ENCODE assay signal across 19 mouse cellular contexts in genomic region chr3:98356026-98356365, GRCm38 (mm10). TPM values are rescaled to one million over a fixed set of nuclear protein-coding genes. Genes with fewer than 3 reads are reported as not detected.
DNase-seq lines count a peak whose midpoint lies in the region; ATAC-seq and TF ChIP-seq lines count a peak whose summit lies in the region.
"Had no signal": no experiment of that assay in that cellular context is flagged by ENCODE, and none has a peak within 500 bp of the region (broad histone marks: within the 10 kb centered on the region; RNA-seq: fewer than 3 reads in every experiment).

No protein-coding gene starts in this region.

- ATAC-seq in embryonic facial prominence, embryonic 12.5 days (ENCODE audit: insufficient number of reproducible peaks, insufficient read depth, low FRiP score, low TSS enrichment) = peak; percentile 65
- peak; percentile 59 for ATAC-seq in kidney, embryonic 14.5 days (ENCODE audit: low FRiP score, low TSS enrichment)
- ATAC-seq in lung, postnatal 0 days = 0 out of 2 replicates have a peak, but pooled peaks have one; percentile 4
- ATAC-seq: CD4-positive, CD25-positive, alpha-beta regulatory T cell, adult 4 months; liver, postnatal 0 days had no signal

- TF ChIP-seq EP300 in lung, postnatal 0 days (IDR thresholded peaks at IDR 0.05) = no peak

- DNase-seq in embryonic facial prominence, embryonic 10.5 days (ENCODE audit: low spot score) = no peak
- DNase-seq in kidney, adult 8-10 months = no peak
- no peak for DNase-seq in lung, postnatal 0 days (ENCODE audit: low spot score)
- no peak for DNase-seq in lung, postnatal 10 days
- DNase-seq in adrenal gland, postnatal 14 days = no peak
- DNase-seq: adrenal gland, postnatal 10 days; cerebellum, postnatal 10 days; gastrocnemius, adult 2 months; heart, postnatal 10 days; kidney, postnatal 25 days; liver, postnatal 0 days; right cerebral cortex, adult 18-20 months had no signal

- H3K9ac ChIP-seq in embryonic facial prominence, embryonic 12.5 days = no peak overlapping the region
- no peak overlapping the region for H3K9ac ChIP-seq in kidney, embryonic 14.5 days (ENCODE audit: low read depth, low read length)
- no peak overlapping the region for H3K9ac ChIP-seq in lung, postnatal 0 days (replicated peaks; ENCODE audit: low read depth)
- H3K9ac ChIP-seq: liver, postnatal 0 days had no signal

- 44% methylated on average over 6 of the region's 6 CpGs for WGBS in embryonic facial prominence, embryonic 12.5 days
- 45% methylated on average over 6 of the region's 6 CpGs for WGBS in embryonic facial prominence, embryonic 10.5 days
- WGBS in kidney, embryonic 14.5 days = 34% methylated on average over 6 of the region's 6 CpGs
- WGBS in lung, postnatal 0 days = 65% methylated on average over 6 of the region's 6 CpGs

- H3K27ac ChIP-seq in embryonic facial prominence, embryonic 12.5 days = no peak overlapping the region
- no peak overlapping the region for H3K27ac ChIP-seq in embryonic facial prominence, embryonic 10.5 days (replicated peaks)
- H3K27ac ChIP-seq in kidney, embryonic 14.5 days (ENCODE audit: low read depth, low read length) = peak overlapping the region; percentile 7; the same call in 1 of the 2 replicates
- no peak overlapping the region for H3K27ac ChIP-seq in lung, postnatal 0 days (ENCODE audit: low read length)
- H3K27ac ChIP-seq: gastrocnemius, adult 2 months had no signal

- no peaks in the 10 kb centered on the region for H3K79me2 ChIP-seq in myocyte (ENCODE audit: control insufficient read depth, insufficient read depth)

- H3K36me3 ChIP-seq in embryonic facial prominence, embryonic 12.5 days = no peaks in the 10 kb centered on the region
- no peaks in the 10 kb centered on the region for H3K36me3 ChIP-seq in embryonic facial prominence, embryonic 10.5 days (replicated peaks)
- no peaks in the 10 kb centered on the region for H3K36me3 ChIP-seq in kidney, embryonic 14.5 days (ENCODE audit: control insufficient read depth, insufficient read depth, low read length)
- no peaks in the 10 kb centered on the region for H3K36me3 ChIP-seq in lung, postnatal 0 days (ENCODE audit: insufficient read depth, low read length)
- no peaks in the 10 kb centered on the region for H3K36me3 ChIP-seq in myocyte (ENCODE audit: control insufficient read depth, insufficient read depth)

- TF ChIP-seq CTCF in lung, postnatal 0 days (IDR thresholded peaks at IDR 0.05) = no peak

- no peak overlapping the region for H3K4me3 ChIP-seq in embryonic facial prominence, embryonic 12.5 days
- H3K4me3 ChIP-seq in embryonic facial prominence, embryonic 10.5 days = no peak overlapping the region
- H3K4me3 ChIP-seq in kidney, embryonic 14.5 days (ENCODE audit: low read length) = no peak overlapping the region
- no peak overlapping the region for H3K4me3 ChIP-seq in lung, postnatal 0 days (ENCODE audit: low read depth, low read length)
- H3K4me3 ChIP-seq in myocyte = no peak overlapping the region
- H3K4me3 ChIP-seq: gastrocnemius, adult 2 months had no signal

- H3ac ChIP-seq in myocyte (ENCODE audit: control insufficient read depth, insufficient read length) = no peak overlapping the region

- TF ChIP-seq POLR2A in myocyte (IDR thresholded peaks at IDR 0.05; ENCODE audit: insufficient read length, low read depth) = no peak

- H3K4me2 ChIP-seq in embryonic facial prominence, embryonic 12.5 days (replicated peaks) = no peak overlapping the region
- H3K4me2 ChIP-seq in kidney, embryonic 14.5 days (replicated peaks; ENCODE audit: low read depth, low read length) = no peak overlapping the region
- no peak overlapping the region for H3K4me2 ChIP-seq in lung, postnatal 0 days (replicated peaks; ENCODE audit: low read depth, low read length)
- H3K4me2 ChIP-seq in myocyte (ENCODE audit: low read depth) = peak overlapping the region; percentile 60
- H3K4me2 ChIP-seq: heart, embryonic 11.5 days had no signal

- no peaks in the 10 kb centered on the region for H3K27me3 ChIP-seq in embryonic facial prominence, embryonic 12.5 days
- H3K27me3 ChIP-seq in embryonic facial prominence, embryonic 10.5 days (replicated peaks; ENCODE audit: low read depth, poor library complexity, severe bottlenecking) = no peaks in the 10 kb centered on the region
- H3K27me3 ChIP-seq in kidney, embryonic 14.5 days (ENCODE audit: control insufficient read depth, insufficient read depth, low read length) = no peaks in the 10 kb centered on the region
- H3K27me3 ChIP-seq in lung, postnatal 0 days (replicated peaks; ENCODE audit: insufficient read depth, low read length) = no peaks in the 10 kb centered on the region
- no peaks in the 10 kb centered on the region for H3K27me3 ChIP-seq in myocyte (ENCODE audit: control insufficient read depth, insufficient read depth, insufficient read length)
- H3K27me3 ChIP-seq: Patski had no signal

- peaks cover 4% of the 10 kb centered on the region; the same call in 1 of the 2 replicates for H3K4me1 ChIP-seq in embryonic facial prominence, embryonic 12.5 days
- peaks cover 9% of the 10 kb centered on the region for H3K4me1 ChIP-seq in embryonic facial prominence, embryonic 10.5 days
- 0 out of 2 replicates have a peak, but pooled peaks cover 4% of the 10 kb centered on the region for H3K4me1 ChIP-seq in kidney, embryonic 14.5 days (ENCODE audit: control insufficient read depth, insufficient read depth, low read length)
- H3K4me1 ChIP-seq in lung, postnatal 0 days (ENCODE audit: insufficient read depth, low read depth, low read length) = no peaks in the 10 kb centered on the region

- H3K9me3 ChIP-seq in embryonic facial prominence, embryonic 12.5 days = no peaks in the 10 kb centered on the region
- H3K9me3 ChIP-seq in embryonic facial prominence, embryonic 10.5 days = no peaks in the 10 kb centered on the region
- H3K9me3 ChIP-seq in kidney, embryonic 14.5 days (ENCODE audit: control insufficient read depth, low read length) = no peaks in the 10 kb centered on the region
- H3K9me3 ChIP-seq in lung, postnatal 0 days (ENCODE audit: low read length) = no peaks in the 10 kb centered on the region

TF ChIP-seq in myocyte, 11 proteins besides CTCF, POLR2A, EP300 and RAD21:
- TF ChIP-seq MYOG (IDR thresholded peaks at IDR 0.05; ENCODE audit: control insufficient read depth in 1 of 3, insufficient read depth in 1 of 3, insufficient read length in 2 of 3, low read depth in 2 of 3) = no peak
- no peak for TF ChIP-seq MYOD1 (IDR thresholded peaks at IDR 0.05; ENCODE audit: control insufficient read depth in 1 of 3, insufficient read length in 2 of 3, low read depth in 2 of 3)
- no peak for TF ChIP-seq TCF3 (IDR thresholded peaks at IDR 0.05; ENCODE audit: insufficient read length, low read depth)
- TF ChIP-seq POLR2AphosphoS2 (IDR thresholded peaks at IDR 0.05; ENCODE audit: insufficient read length, low read depth) = no peak
- TF ChIP-seq USF1 (IDR thresholded peaks at IDR 0.05; ENCODE audit: low read depth) = no peak
- no peak for TF ChIP-seq SRF (IDR thresholded peaks at IDR 0.05; ENCODE audit: control insufficient read depth, insufficient read length, low read depth)
- TF ChIP-seq MAX (IDR thresholded peaks at IDR 0.05; ENCODE audit: low read depth) = no peak
- no peak for TF ChIP-seq E2F4 (IDR thresholded peaks at IDR 0.05; ENCODE audit: insufficient read depth)
- TF ChIP-seq TCF12 (IDR thresholded peaks at IDR 0.05; ENCODE audit: insufficient read depth, poor library complexity, severe bottlenecking) = no peak
- TF ChIP-seq REST (IDR thresholded peaks at IDR 0.05; ENCODE audit: insufficient read depth, insufficient read length) = no peak

RNA-seq across cellular contexts. Expression of gene Phgdh, which starts 16.2 kb away (rescaled TPM):
- polyA plus RNA-seq in embryonic facial prominence, embryonic 12.5 days (2016; fragmentation: Nextera tagmentation; extraction: Ambion mirVana) = 267 and 276 TPM in 2 replicates
- 373 and 379 TPM in 2 replicates for polyA plus RNA-seq in embryonic facial prominence, embryonic 10.5 days (2016; fragmentation: Nextera tagmentation; extraction: Ambion mirVana)
- 424 and 494 TPM in 2 replicates for polyA plus RNA-seq in kidney, embryonic 14.5 days (2014; fragmentation: Nextera tagmentation; extraction: Ambion mirVana)
- 12.1 and 15.1 TPM in 2 replicates for polyA plus RNA-seq in lung, postnatal 0 days (2015; fragmentation: Nextera tagmentation; extraction: Ambion mirVana)
- 849 TPM for polyA plus RNA-seq in myocyte (2012; fragmentation: generic; extraction: Trizol)
- total RNA-seq in adrenal gland, postnatal 14 days (2021) = 21.0 and 25.2 TPM in 2 replicates

RNA-seq across cellular contexts. Expression of gene Zfp697, which starts 26.3 kb away (rescaled TPM):
- polyA plus RNA-seq in embryonic facial prominence, embryonic 12.5 days (2016; fragmentation: Nextera tagmentation; extraction: Ambion mirVana) = 8.8 and 10.0 TPM in 2 replicates
- 8.2 and 8.8 TPM in 2 replicates for polyA plus RNA-seq in embryonic facial prominence, embryonic 10.5 days (2016; fragmentation: Nextera tagmentation; extraction: Ambion mirVana)
- 18.0 and 21.5 TPM in 2 replicates for polyA plus RNA-seq in kidney, embryonic 14.5 days (2014; fragmentation: Nextera tagmentation; extraction: Ambion mirVana)
- polyA plus RNA-seq in lung, postnatal 0 days (2015; fragmentation: Nextera tagmentation; extraction: Ambion mirVana) = 9.2 and 10.6 TPM in 2 replicates
- 5.3 TPM for polyA plus RNA-seq in myocyte (2012; fragmentation: generic; extraction: Trizol)
- 3.4 and 4.3 TPM in 2 replicates for total RNA-seq in adrenal gland, postnatal 14 days (2021)
- total RNA-seq: monocyte, adult 5-6 weeks had no signal
- polyA plus RNA-seq: CD4-positive, CD25-positive, alpha-beta regulatory T cell, adult 4 months had no signal

Comparison
In these comparisons a context has a peak if more than half of its experiments do, and no peak if none do; other contexts are left out.
1. ATAC-seq: peak in every context shown above with its lines; median percentile 65 in embryonic facial prominence, embryonic 12.5 days; 59 in kidney, embryonic 14.5 days; 4 in lung, postnatal 0 days.
2. RNA of gene Phgdh, which starts 16.2 kb away (polyA plus RNA-seq): 849 TPM in myocyte (single experiment), 424 to 494 TPM in kidney, embryonic 14.5 days, 373 to 379 TPM in embryonic facial prominence, embryonic 10.5 days and 267 to 276 TPM in embryonic facial prominence, embryonic 12.5 days; 12.1 to 15.1 TPM in lung, postnatal 0 days; every median in the first group is over 10 times any median in the second.